Mouse (Mus musculus) mouse trophoblast stem cell (cell line): ENCODE data around the gene Tmem120a.

Experiments used
- in situ Hi-C, 2 experiments: fragments of 300-500 bp; cut with MseI, MboI; formaldehyde crosslinking; loops; 2 replicates in 1 of 2; 3 replicates in 1 of 2; pipeline ENCODE4 v1.15.1; 2025

The Tmem120a gene

DNA sequence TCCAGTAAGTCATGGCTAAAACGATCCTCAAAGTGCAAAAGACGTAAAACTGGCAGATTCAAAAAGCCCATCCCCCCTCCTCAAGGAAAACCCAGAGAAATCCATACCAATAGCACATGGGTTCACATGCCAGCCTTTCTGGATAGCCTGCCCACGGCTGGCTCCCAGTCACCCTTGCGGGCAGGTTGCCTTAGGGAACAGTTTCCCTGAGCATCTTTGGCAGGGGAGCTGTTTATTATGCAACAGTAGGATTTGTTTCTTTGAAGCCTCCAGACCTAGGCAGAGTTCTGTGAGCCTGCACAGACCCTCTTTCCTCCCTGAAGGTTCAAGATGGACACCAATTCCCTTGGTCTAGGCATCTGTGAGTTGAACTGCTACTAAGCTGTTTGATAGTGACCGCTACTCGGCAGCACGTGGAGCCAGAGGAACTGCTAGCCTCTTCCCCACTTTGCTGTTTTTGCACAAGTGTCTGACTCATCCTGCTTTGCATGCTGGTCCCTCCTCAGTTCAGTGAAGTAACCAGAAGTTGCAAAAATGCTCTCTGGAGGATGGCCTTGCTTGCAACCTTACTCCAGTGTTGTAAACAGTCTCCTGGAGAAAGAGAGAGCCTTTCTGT lies 33.5 kb downstream of the Tmem120a start:
- in situ Hi-C loops: no loop called here

DNA sequence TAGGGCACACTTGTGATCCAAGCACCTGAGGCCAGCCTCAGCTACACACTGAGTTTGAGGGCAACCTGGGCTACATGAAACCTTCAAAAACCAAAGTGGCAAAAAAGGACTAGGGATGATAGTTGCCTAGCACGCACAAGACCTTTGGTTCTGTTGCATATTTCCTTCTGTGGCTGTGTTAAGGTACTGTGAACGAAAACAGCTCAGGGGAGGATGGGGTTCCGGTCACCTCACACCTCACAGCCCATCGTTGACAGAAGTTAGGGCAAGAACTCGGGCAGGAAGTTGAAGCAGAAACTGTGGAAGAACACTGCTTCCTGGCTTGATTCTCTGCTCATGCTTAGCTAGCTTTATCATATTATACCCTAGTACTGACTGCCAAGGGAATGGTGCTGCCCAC lies 34.5 kb downstream of the Tmem120a start:
- in situ Hi-C loops: no loop called here

DNA sequence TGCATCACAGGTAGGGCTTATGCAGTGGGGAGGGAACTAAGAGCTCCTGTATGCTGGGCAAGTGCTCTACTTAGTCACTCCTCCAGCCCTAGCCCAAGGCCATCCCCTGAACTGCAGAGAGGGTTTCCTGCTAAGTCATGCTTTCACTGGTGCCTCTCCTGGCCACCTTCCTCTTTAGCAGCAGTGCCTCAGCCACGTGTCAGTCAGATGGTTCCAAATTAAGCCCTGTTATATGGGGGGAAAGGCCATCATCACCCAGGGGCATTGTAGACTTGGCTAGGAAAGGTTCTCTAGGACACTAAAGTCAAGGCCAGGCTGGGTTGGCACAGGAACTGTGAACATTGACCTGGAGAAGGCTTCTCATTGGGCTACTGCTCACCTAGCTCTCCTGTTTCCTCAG lies 36.4 kb downstream of the Tmem120a start:
- in situ Hi-C loops: no loop called here

DNA sequence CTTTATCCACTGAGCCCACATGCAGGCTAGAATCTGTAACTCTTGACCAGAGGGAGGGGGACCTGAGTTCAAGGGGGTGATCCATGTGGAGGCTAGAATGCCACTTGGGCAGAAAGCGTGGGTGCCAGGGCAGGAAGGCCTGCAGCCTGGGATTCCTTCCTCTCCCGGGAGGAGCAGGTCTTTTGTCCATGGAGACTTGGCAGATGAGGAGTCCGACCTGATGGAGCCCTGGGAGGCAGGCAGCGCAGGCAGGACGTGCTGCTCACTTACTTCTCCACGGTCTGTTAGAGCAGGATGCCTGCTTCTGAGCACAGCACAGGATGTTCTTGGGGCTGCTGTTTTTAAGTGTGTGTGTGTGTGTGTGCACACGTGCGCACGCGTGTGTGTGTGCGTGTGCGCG lies 37.2 kb downstream of the Tmem120a start:
- in situ Hi-C loops: no loop called here

DNA sequence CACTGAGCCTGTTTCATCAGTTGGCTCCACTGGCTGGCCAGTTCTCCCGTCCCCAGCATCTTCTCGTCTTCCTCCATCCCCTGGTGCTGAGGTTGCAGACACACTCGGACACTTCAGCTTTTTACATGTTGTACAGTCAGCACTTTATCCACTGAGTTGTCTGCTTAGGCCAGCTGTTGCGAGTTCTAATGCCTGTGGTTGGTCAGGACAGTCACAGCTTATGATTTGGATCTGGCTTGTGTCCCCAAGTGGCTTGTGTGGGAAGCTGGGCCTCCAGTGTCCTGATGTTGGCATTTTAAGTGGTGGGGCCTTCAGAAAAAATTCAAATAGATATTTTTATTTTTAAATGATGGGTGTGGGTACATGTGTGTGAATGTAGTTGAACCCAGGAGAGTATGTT lies 38.9 kb downstream of the Tmem120a start:
- in situ Hi-C loops: no loop called here

DNA sequence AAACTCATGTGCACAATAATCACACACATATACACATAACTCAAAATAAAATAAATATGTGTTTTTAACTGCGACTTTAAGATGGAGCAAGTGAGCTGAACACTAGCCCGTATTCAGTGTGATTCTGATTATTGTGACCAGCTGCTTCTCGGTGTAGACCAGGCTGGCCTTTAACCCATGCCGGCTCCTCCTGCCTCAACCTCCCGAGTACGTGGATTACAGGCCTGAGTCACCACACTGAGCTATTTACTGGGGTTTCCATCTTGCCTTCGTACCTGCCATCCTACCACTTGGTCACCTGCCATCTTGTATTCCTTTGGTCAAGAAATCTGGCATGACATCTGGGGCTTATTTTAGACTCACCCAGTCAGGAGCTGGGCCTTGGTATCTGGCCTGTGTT lies 40.8 kb downstream of the Tmem120a start:
- in situ Hi-C loops: no loop called here

DNA sequence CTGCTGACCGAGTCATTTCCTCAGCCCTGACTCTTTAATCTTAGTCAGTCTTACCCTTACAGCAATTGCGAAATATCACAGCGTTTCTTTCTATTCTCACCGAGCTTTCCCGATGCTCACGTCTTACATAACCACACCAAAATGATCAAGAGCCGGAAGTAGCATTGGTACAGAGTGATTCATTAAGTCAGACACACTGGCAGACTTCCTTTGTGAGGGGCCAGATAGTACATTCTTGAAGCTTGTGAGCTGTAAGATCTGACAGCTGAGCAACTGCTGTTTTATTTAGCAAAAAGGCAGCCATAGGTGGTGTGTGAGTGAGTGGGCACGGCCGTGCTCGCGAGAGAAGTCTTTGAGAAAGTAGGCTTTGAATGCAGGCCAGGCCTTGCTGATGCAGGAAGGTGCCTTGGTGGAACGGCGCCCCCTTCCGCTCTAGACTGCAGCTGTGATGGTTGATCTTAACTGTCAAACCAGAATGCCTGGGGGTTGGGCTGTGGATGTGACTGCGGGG lies 41.5 kb downstream of the Tmem120a start:
- in situ Hi-C loops: no loop called here

DNA sequence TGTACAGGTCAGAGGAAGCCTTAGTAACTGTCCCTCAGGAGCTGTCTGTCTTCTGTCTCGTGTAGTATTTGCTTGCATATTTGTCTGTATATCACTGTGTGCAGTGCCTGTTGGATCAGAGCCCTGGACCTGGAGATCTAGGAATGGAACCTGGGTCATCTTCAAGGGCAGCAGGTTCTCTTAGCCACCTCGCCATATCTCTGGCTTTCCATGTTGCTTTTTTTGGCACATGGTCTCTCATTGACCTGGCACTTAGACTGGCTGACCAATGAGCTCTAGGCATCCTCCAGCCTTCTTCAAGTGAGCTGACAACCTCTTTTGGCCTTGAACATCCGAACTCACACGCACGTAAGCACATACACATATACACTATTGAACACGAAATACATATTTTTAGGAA lies 42.1 kb downstream of the Tmem120a start:
- in situ Hi-C loops: no loop called here

DNA sequence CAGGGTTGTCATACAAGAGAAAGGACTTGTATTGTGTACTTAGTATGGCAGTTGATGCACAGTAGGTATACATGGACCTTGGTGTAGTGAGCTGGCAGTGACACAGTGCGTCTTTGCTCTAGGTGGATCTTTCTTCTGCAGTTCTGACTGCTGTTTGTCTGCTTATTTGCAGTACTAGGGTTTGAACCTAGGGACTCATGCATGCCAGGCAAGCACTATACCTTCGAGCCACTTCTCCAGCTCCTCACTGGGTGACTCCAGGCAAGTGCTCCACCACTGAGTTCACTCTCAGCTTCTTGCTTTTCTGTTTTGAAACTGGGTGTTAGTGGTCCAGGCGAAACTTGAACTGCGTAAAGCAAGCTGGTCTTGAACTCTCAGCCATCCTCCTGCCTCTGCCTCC lies 42.6 kb downstream of the Tmem120a start:
- in situ Hi-C loops: no loop called here

DNA sequence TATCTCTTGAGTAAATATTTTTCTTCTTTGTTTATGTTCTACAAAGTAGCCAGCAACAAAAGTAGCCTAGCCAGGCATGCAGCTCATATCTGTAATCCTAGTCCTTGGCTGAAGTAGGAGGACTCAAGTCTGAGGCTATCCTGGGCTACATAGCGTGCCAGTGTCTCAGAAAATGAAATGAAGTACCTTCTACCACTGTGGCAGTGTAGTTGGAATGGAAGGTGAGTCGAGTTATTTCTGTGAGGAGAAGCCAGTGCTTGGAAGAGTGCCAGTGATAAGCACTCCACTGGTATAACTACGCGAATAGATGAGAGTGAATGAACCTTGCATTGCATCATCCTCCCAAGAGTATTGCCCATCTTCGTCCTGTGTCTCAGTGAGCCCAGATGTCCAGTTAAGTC lies 46.5 kb downstream of the Tmem120a start:
- in situ Hi-C loops: no loop called here

DNA sequence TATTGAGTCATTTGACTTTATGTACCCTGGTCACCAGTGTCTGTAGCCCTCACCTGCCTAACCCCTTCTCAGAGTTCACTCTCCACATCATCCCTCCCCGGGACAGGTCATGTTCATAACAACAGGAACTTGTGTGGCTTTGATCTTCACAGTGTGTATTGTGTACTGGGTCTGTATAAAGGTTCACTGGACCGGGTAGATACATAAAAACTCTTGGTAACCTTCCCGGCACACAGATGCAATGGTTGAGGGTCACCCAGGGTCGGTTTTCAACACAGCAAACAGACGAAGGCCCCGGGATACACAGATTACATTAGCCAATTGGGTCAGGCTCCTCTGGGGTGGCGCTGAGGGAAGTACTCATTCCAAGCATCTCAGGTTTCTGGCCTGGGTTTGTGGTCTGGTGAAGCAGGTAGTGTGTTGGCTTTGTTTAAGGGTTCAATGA lies 48.9 kb downstream of the Tmem120a start:
- in situ Hi-C loops: no loop called here

DNA sequence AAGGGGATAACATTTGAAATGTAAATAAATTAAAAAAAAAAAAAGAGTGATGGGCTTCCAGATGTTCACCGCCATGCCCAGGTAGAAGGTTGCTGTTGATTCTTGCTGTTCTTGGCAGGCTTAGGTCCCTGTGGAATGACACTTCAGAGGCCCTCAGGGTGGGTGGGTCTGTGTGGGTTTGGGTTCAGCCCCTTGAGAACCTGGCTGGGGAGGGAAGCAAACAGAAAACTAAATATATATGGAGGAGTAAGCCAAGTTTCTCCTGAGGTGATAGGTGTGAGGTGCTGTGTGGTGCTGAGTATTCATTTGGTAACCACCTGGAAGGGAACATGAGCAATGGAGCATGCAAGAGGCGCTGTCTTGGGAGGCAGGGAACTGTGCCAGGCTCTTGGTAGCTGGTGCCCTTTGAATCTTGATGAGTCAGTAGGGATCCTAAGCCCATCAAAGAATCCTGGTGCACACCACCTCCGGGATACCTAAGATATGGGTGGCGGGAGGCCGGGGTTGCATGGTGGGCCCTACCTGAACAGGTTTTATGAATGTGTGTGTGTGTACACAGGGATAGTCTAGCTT lies 50.9 kb downstream of the Tmem120a start:
- in situ Hi-C loops: no loop called here

DNA sequence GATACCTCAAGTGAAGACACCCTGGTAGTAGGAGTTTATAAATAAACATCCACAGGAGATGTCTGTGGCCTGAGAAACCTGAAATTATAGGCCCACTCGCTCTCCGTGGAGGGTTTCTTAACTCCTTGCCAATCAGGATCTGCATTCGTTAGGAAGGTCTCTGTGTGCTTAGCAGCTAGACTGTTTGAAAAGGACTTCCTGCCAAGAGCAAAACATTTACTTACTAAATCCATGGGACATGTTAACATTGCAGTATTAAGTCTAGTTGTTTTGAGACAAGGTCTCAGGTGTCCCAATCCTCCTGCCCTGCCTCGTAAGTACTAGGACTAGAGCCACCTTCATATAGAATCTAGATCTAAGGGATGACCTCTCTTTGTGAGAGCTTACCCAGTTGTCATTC lies 53.0 kb downstream of the Tmem120a start:
- in situ Hi-C loops: no loop called here

DNA sequence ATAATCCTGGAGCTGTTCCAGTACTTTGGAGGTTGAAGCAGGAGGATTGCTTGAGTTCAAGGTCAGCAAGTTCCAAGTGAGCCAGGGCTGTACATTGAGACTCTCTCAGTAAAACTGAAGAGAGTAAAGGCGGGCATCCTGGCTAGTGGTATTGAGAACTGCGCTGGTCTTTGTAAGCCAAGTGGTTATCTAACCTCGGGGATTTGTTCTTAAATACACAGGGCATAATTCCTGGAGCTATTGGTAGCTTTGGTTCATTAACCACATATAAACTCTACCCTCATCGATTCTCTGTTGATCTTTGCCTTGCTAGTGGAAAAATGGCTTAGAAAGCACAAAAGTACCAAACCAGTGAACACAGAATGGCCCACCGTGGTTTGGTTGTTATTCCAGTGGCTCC lies 53.8 kb downstream of the Tmem120a start:
- in situ Hi-C loops: no loop called here
